Mouse (Mus musculus) urinary bladder, postnatal 36 days (tissue): Measurements from ENCODE around the gene Gprc6a.

ENCODE experiments used
- DNase-seq, 2 experiments: peaks; one replicate each; pipeline ENCODE4 v3.0.0; 2022; ENCODE audit warnings: low spot score in 2 of 2, mixed read lengths in 1 of 2

The Gprc6a gene

DNA sequence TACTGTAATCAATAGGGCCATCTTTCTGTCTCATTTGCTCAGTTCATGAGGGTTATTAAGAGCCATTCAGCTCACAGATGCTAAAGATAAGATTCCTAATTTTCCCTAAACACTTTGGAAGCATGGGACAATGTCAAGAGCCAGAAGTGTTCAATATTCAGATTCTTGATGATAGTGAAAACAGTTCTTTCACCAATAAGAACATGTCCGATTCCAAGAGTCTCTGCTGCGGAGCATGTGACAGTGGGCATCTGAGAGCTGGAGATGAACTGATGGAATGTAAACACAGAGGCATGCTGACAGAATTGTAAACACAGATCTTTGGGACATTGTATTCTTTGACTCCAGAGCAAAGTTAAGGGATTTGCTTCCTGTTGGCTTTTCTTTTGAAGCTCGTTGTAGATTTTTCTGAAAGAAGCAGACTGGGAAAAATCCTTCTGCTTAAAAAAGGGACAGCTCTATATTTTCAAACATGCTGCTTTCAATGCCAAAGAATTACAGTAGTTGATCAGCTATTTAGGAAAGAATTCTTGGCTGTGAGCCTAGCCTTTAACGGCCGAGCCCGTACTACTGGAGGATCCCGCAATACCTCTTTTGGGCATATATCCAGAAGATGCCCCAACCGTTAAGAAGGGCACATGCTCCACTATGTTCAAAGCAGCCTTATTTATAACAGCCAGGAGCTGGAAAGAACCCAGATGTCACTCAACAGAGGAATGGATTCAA, at the start of gene Gprc6a:
TSS of gene Gprc6a (minus strand) at position 51 of the 726 bp plus-strand sequence.
- DNase-seq: no peak

DNA sequence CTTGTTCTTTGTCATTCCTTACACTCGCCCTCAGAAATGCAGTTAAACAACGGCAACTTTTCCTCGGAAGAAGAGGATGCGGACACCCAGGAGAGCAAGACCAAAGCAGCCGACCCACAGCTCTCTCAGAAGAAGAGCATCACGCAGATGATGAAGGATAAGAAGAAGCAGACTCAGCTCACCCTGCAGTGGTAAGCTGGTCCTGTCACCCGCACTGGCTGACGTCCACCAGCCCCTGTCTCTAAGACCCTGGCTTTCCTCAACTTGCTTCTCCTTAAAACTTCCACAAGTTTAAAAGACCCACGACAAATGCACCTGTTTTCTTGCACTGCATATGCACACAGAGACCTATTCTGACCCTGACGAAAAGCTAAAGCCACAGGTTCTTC, 47.0 kb upstream of the Gprc6a start:
- DNase-seq: no peak

DNA sequence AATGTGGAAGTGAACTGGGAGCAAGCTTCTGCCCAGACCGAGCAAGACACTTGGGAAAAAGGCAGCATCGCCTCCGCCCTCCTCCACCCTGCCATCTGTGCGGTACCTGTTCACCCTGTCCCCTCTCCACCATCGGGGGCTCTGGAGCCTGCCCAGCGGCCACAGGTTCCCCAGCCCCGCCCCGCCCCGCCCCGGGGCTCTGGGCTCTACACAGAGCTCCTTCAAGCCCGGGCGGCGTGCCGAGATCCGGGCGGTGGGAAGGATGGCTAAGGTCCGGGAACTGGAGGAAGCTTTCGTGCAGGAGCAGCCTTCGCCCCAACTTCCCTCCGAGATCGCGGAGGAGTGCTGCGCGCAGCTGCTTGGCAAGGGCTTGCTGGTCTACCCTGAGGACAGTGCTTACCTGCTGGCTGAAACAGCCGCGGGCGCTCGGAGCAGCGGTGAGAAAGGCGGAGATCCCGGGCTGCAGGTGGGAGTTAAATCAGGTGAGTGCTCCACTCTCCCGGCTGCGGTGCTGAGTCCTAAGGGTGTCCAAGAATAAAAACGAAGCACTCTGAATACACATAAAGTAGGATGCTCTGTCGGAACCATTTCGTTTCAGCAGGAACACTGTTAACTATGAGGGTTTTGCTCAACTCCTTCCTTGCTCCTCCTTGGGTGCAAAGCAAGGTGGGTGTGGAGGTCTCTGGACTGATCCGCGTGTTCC, 46.4 kb upstream of the Gprc6a start, which contains the start of gene Rfx6:
TSS of gene Rfx6 (plus strand) at position 209 of the 703 bp plus-strand sequence.
- no peak for DNase-seq

DNA sequence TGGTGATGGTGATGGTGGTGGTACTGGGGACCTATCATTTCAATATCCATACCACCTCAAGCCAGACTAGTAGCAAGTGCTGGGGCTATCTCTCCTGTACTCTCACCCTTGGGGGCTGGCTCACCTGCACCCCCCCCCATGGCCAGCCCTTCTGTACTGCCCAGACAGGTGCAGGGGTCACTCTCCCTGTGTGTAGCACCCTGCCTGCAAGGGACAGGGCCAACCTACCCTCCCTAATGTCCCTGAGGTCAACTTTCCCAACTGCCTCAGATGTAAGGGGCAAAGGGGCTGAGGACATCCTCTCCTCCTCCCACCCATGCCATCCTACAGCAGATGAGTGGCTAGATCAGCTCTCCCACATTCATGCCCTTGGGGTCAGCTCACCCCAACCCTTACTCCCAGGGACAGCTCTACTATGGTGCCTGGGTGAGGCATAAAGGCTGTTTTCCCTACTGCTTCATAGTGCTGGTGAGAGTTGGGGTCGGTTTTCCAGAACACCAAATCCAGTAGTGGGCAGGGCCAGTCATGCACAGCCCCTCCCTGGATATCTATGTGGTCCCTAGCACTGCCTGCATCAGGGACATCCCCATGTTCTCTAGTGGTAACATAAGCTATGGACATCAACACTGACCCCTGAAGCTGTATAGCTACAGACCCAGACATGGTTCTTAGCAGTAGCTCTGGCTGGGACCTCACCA, 41.0 kb upstream of the Gprc6a start:
- DNase-seq: no peak

DNA sequence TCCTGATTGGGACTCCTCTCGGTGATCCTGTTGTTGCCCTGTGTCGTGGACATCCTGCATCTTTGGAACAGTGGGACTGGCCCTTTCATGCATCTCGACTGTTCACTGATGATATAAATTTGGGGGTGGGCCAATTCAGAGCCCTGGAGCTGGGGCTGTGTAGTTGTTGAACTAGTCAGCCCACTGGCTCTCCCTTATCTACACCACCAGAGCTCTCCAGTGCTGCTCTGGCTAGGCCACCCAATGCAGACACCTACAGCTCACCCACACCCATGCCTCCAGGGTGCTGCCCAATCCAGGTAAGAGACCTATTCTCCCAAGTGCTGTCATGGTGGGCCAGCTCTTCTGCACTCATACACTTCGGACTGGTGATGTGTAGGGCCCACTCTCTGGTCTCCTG, 40.3 kb upstream of the Gprc6a start:
- DNase-seq: no peak

DNA sequence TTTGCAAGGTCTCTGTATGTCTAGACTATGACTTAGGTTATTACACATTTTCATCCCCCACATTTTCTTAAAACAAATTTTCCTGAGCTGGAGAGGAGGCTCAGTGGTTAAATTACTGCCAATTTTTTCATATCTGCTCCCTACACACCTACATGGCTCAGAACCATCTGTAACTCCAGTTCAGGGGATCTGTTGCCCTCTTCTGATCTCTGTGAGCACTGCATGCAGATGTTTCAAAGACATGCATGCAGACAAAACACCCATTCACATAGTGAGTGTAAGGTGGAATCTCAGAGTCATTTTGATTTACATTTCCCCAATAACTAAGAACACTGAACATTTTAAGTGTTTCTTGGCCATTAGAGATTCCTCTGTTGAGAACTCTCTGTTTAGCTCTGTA, 38.1 kb upstream of the Gprc6a start:
- no peak for DNase-seq

DNA sequence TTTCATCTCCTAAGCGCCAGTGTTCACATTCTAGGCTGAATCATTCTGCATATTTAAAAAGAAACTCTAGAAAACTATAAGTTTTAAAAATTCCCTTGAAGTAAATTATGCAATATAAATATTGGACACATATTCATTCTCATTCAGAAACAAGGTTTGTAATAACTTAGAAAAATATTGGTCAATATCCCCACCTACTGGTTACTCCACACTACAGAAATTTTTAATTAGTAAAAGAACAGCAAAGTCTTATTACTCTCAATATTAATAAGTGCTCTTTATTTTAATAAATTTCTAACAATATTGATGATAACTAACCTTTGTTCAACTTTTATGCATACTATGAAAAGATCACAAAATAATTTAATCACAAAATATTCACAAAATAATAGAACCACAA, 26.1 kb upstream of the Gprc6a start:
- no peak for DNase-seq

DNA sequence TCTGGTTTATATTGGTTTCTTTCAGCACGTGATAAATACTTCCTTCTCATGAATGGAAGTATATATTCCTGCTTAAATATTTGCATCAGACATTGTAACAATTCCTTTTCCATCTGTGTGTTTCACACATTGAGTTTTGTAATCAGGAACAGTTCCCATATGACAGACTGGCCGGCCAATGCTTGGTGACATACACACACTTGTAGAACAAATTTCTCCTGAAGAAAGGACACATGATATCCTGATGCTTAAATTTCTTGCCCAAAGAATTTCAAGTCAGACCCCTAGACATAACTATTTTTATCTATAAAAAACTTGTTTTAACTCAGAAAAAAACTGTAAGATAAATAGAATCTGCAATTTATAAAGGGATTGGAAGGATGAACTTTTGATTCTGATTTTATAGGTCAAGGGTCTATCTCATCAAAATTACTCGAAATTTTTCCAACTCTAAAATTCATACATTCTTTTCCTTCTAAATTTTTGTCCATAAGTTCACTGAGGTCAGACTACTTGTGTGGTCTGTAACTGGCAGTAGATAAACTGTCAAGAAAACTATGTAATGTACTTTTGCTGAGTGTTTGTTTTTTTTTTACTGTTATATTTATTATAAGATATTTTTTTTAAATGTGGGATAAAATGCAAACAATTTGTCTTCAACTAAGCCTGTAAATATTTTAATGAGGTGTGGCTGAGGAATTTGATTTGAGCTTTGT, 18.4 kb upstream of the Gprc6a start:
- no peak for DNase-seq

DNA sequence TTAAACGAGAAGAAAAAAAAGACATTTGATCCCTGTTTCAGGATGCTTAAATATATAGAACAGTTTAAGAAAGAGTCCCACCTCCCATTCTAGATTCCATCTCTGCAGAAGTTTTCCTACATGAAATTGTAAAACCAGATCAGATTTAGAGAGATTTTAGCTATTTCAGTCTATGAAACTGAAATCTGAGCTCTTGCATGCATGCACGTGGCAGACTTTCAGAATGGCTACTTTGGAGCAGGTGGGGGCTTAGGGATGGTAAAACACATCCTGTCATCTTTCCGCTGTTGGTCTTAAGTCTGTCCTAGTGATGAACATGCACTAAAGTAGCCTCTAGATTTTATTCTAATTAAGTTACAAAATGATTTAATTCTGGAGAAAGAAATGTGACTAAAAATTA, 10.1 kb downstream of the Gprc6a start:
- no peak for DNase-seq

DNA sequence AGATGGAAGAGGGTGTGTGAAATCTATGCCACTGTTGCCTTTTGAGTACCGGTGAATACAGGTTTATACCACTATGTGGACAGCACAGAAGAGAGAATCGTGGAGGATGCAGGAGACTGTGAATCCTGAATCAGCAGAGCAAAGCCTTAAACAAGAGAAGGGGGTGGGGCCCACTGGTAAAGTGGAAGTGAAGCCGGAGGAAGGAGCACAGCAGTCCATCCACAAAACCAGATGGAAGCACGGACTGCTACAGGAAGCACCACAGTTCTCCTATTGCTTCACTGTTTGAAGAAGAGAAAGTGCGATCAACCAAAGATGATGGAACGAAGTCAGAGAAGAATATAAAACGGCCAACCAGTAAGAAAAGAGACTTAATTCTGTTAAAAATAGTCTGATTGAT, 11.1 kb downstream of the Gprc6a start:
- no peak for DNase-seq

DNA sequence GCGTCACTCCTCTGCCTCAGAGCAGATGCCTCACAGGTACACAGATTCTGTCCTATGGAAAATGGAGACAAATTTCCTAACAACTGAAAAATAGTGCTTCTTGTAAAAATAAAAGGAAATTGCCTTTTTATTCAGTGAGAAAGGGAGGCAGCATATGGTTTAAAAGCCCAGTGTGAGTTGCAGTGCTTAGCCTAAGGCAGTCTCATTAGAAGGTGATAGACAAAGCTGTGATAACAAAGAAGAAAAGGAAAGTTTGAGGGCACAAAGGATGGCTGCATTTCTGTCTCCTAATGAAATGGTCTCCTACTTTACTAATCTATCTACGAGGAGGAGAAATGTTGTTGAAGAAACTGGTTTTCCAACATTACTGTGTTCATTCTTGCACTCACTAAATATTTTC, 12.7 kb downstream of the Gprc6a start:
- no peak for DNase-seq

DNA sequence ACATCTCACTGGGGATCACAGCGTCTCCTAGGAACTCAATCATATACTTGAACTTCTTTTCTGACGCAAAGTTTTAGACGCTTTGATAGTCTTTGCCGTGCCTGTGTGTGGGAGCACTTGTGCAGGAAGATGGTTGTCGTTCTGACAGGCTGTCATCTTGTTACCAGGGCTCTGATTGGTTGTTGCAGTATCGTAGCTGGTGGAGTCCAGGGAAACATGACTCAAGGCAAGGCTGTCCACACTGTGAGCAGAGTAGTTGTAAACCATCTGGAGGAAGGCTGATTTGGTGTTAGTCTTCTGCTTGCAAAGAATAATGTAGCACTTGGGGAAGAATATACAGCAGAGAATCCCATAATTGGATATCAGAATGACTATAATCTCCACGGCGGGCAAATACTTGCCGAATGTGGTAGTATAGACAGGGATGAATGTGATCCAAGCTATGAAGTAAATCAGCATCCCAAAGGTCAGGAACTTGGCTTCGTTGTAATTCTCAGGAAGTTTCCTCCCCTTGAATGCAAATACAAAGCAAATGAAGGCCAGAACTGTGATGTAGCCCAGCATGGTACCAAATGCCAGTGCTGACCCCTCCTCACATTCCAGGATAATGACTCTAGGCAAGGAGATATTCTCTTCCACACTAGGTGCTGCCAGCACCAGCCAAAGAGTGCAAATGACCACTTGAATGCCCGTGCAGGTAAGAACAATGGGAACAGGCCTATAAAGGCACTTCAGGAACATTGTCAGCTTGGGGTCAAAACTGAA, 16.3 kb downstream of the Gprc6a start:
- DNase-seq: no peak

DNA sequence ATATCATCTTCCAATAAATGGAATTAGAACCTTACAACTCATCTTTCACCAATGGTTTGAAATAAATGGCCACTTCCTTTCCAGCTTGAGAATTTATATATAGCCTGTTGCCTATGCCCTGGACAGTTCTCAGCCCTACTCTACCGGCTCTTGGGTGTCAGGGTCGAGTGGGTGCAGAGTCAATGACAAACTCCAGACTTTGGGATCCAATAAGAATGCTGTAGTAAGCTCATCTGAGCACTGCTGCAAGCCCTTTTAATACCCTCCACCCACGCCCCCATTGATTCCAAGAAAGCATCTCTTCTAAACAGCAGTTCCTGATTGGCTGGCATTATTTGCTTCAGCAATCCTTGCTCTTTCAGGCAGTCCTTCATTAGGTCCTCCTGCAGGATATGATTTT, 17.8 kb downstream of the Gprc6a start:
- DNase-seq: no peak

DNA sequence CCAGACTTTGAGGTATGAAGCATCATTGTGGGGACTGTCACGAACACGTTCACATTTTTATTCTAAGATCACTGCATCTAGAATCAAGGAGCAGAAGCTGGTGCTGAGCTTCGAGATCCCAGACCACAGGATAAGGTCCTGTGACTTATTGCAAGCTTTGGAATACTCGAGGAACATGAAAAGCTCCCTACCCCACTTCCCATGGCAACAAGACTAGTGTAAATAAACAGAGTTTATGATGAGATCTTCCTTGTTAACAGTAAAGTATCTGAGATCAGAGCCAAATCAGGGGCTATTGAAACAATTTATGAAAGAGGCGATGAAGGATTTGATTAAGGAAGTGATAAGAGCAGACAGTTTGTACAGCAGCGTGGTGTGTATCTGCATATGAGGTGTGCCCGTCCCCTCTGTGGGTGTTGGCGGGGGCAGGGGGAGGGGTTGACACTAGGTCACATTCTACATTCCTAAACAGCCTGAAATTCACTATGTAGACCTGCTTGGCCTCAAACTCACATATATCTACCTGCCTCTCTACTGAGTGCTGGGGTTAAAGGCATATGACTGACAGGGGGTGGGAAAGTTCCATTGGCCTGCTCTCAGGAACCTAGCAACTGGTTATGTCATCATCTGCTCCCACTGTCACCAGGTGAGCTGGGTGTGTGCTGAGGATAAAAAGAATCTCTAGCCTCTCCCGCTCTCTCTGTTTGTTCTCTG, 19.1 kb downstream of the Gprc6a start:
- DNase-seq: no peak

DNA sequence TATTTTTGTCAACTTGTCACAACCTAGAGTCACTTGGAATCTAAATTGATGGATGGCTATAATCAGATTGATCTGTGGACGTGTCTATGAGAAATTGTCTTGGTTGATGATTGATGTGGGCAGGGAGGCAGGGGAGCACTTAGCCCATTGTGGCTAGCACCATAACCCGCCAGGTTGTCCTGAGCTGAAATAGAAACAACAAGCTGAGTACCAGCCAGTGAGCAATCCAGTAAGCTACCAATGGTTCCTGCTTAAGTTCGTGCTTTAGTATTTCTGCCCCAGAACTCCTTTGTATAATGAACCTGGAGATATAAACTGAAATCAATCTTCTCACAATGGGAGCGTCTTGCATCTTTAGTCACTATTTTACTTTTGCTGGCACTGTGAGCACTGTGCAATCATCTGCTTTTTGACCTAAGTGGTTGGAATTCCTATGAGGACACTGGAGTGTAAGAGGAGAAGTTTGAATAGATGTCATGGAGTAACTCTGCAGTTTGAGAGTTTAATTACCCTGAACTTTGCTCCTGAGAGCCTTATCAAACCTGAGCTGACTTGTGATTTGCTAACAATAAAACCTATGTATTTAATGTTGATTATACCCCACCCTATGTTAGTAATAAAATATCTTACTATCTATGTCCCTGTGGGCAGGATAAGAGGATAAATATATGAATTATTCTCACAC, 21.4 kb downstream of the Gprc6a start:
- DNase-seq: no peak

DNA sequence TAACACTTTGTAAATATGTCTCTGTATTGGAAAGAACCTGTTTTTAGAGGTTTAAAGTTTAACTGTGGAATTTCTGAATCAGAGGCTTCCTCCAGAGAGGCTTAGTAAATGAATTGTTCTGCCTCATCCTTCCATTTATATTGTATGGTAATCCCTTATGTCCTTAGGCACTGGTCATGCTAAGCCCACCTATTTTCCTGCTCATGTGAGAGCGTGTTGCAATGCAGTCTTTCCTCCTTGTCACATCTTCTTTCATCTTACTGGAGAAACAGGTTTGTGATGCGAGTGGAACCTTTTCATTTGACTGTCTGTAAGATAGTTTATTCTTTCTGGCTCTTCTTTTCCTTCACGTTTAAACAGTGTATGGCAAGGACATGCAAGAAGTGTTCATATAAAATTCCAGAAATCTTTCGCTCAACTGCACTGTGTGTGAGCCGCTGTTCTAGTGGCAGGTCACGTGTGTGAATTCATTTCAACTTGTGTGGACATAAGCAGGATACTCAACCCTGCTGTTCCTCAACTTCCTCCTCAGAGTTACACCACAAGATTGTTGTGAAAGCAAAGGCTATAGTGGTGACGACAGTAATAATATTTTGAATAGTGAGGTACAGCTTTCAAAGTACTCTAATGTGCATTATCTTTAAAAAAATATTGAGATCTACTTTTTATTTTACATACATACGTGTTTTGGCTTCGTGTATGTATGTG, 34.2 kb downstream of the Gprc6a start:
- DNase-seq: no peak

DNA sequence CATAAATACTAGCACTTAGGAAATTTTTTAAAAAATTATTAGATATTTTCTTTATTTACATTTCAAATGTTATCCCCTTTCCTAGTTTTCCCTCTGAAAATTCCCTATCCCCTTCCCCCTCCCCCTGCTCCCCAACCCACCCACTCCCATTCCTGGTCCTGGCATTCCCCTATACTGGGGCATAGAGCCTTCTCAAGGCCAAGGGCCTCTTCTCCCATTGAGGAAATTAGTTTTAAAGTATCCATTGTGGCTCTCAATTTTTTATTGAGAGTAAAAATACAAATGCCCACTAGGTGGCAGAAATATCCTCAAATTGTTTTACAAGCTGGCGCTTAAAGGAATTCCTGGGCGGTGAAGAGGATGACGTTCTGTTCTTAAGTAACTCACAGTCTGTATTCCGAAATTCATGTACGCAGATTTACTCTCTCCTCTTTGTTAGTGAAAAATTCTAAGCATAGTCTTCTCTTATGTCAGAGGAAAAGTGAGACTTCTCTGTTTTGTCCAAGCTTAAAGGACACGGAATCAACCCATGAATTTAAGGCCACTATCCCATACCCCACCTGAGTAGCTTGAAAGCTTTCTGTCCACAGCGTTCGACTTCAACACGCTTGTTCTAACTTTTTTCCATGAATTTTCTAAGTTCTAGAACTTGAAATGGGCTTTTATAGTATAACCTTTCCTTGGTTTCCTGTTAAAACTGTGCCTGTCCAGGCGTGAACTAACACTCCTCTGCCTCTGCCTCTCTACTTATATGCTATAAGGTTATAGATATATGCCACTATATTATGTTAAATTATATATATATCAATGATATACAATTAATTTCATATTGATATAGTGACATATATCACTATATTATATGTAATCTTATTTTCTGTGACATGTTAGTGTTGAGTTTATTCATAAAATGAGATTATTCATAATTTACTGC, 36.0 kb downstream of the Gprc6a start:
- DNase-seq: no peak

DNA sequence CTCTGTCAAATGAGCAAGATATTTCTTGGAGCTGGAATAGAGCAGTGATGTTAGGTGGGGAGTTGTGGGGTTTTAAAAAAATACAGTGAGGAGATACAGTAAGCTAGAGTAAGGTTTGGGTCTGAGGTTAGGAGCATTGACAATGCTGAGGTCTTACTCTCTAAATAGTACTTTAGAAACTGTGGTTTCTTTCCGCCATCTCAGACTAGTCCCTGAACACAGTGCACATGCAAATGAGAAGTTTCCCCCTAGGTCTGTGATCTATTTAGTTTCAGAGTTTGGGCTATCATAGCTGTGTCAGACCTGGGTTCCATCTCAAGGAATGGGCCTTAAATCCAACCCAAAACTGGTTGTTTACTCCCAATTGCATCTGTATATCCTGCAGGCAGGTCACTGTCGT, 39.7 kb downstream of the Gprc6a start:
- DNase-seq: no peak
